Mouse (Mus musculus) Patski (cell line): ENCODE data around the gene Srp9. TPM values are rescaled to one million over a fixed set of nuclear protein-coding genes. Genes with fewer than 3 reads are reported as not detected.

Experiments used
- ATAC-seq: fragments of 100-300 bp; one replicate; pipeline ENCODE4 v1.8.0; 2021
- CTCF ChIA-PET: fragments of 350-600 bp; sonication (Branson Sonifier 250); formaldehyde crosslinking; loops from one replicate; lab custom pipeline; 2022; ENCODE audit warnings: inconsistent platforms; lab: Charles Lee
- POLR2A ChIA-PET: fragments of 350-600 bp; sonication (Branson Sonifier 250); formaldehyde crosslinking; loops from one replicate; lab custom pipeline; 2022; ENCODE audit warnings: antibody characterized with exemption, inconsistent platforms; lab: Charles Lee
- DNase-seq: peaks from one replicate; pipeline ENCODE4 v3.0.0-alpha.2; 2011; ENCODE audit warnings: low read depth, low spot score
- H3K27me3 ChIP-seq: fragments of 371-371 bp; one replicate; pipeline ENCODE4 v1.5.1; 2021
- CTCF ChIP-seq: fragments of 100-300 bp; IDR thresholded peaks from one replicate; pipeline ENCODE4 v1.5.1; 2021
- in situ Hi-C: fragments of 300-500 bp; cut with MboI; formaldehyde crosslinking; loops from 3 replicates; pipeline ENCODE4 v1.11.1; 2018; ENCODE audit warnings: low pct_unique_long_range_greater_than_20kb, mixed read lengths
- polyA plus RNA-seq: library from polyadenylated mRNA; unstranded; gene quantifications from one replicate; pipeline ENCODE4 v1.2.3, GENCODE M21; 2021

The Srp9 gene
- polyA plus RNA-seq = 81.7 TPM

DNA sequence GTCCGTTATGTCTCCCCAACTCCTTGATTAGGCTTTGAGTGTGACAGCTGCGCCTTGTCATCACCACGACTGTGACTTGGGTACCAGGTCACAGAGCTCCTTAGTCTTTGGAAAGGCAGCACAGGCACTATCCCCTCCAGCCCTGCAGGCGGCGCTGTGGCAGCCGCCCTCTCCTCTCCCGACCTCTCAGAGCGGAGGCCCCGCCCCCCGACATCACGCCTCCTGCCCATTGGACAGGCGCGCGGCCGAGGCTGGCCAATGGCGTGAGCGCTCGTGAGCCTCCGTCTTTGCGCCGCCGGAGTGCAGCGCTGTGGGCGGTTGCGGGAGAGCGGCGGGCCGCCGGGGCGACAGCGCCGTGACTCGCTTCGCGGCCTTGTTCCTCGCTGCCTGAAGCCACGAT is at the start of gene Srp9:
TSS of gene Srp9 (plus strand) at position 232 of the 400 bp plus-strand sequence.
- in situ Hi-C loops = loop anchor here (10.0 kb wide), 1 partner anchor 400 kb away; no protein-coding TSS in a partner anchor
- ATAC-seq (peak; percentile 98), DNase-seq (peak; percentile 68)
- TF ChIP-seq CTCF = peak; percentile 100
- H3K27me3 ChIP-seq = no peaks in the 10 kb centered on the region
- POLR2A ChIA-PET = interaction anchor here (0.7 to 1.5 kb wide), 6 partner anchors 17 to 268 kb away, joined by 3 to 4 read pairs (median 4); no protein-coding TSS in a partner anchor
- CTCF ChIA-PET = interaction anchor here (1.0 to 2.0 kb wide), 10 partner anchors 9 to 415 kb away, joined by 3 to 9 read pairs (median 4); no protein-coding TSS in a partner anchor

DNA sequence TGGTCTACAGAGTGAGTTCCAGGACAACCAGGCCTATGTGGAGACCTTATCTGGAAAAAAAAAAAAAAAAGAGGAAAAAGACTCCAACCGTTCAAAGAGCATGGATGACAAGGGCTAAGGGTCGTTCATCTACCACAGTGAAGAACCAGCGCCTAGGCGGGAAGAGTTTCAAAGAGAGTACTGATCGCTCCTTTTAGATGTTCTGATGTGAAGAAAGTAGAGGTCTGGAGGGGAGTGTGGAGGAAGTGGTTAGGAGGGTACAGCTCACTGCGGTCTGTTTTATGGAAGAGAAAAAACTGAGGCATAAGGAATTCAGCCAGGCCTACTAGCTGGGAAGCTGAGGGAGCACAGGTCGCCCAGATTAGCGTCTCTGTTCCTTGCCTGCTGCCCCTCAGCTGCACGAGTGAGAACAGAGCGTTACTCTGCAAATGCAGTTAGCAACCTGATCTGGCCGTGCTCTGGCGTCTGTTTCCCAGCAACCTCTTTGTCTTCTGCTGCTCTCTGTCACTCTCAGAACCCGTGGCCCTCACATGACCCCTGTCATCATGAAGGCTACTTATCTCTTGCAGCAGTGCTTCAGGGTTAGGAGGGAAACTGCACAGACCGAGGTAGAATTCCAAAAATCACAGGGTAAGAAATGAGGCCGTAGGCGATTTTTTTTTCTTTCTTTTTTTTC is 42.7 kb upstream of the Srp9 start:
- DNase-seq = no peak
- in situ Hi-C loops = no loop called here
- no peak for ATAC-seq
- ChIA-PET POLR2A (no interaction called here), CTCF (interaction anchor here (1.0 kb wide), 1 partner anchor 10 kb away, joined by 3 read pairs; no protein-coding TSS in a partner anchor)
- no peak for TF ChIP-seq CTCF
- no peaks in the 10 kb centered on the region for H3K27me3 ChIP-seq

GRCm38 (mm10) chr1:182083459-182083858 is 41.1 kb upstream of the Srp9 start:
- in situ Hi-C loops = no loop called here
- DNase-seq = no peak
- H3K27me3 ChIP-seq = no peaks in the 10 kb centered on the region
- CTCF ChIA-PET = interaction anchor here (1.1 to 1.4 kb wide), 2 partner anchors 11 to 12 kb away, joined by 3 to 4 read pairs; no protein-coding TSS in a partner anchor
- TF ChIP-seq CTCF = no peak
- POLR2A ChIA-PET = no interaction called here
- ATAC-seq = no peak

- ATAC-seq = no peak
- POLR2A ChIA-PET = no interaction called here
- no peaks in the 10 kb centered on the region for H3K27me3 ChIP-seq
- in situ Hi-C loops = no loop called here
- CTCF ChIA-PET = no interaction called here
- no peak for DNase-seq
- no peak for TF ChIP-seq CTCF
Measured at GRCm38 (mm10) chr1:182086759-182087158, 37.8 kb upstream of the Srp9 start.

GRCm38 (mm10) chr1:182087351-182087750 is 37.2 kb upstream of the Srp9 start:
- in situ Hi-C loops = no loop called here

GRCm38 (mm10) chr1:182087753-182088633 is 36.5 kb upstream of the Srp9 start:
- POLR2A ChIA-PET = no interaction called here
- no peak for TF ChIP-seq CTCF
- H3K27me3 ChIP-seq = no peaks in the 10 kb centered on the region
- CTCF ChIA-PET = interaction anchor here (0.7 to 1.4 kb wide), 4 partner anchors 15 to 67 kb away, joined by 3 read pairs; no protein-coding TSS in a partner anchor
- in situ Hi-C loops = no loop called here
- no peak for DNase-seq
- ATAC-seq = no peak

More at GRCm38 (mm10) chr1:182087351-182087750, 37.2 kb upstream of the Srp9 start:
- ChIA-PET POLR2A (no interaction called here), CTCF (interaction anchor here (0.7 kb wide), 1 partner anchor 15 kb away, joined by 3 read pairs; no protein-coding TSS in a partner anchor)
- no peak for ATAC-seq
- TF ChIP-seq CTCF = no peak
- no peaks in the 10 kb centered on the region for H3K27me3 ChIP-seq
- no peak for DNase-seq

GRCm38 (mm10) chr1:182088844-182089418 is 35.6 kb upstream of the Srp9 start:
- DNase-seq (no peak), ATAC-seq (no peak)
- no peaks in the 10 kb centered on the region for H3K27me3 ChIP-seq
- TF ChIP-seq CTCF = no peak
- ChIA-PET POLR2A (interaction anchor here (1.3 kb wide), 1 partner anchor 31 kb away, joined by 4 read pairs; no protein-coding TSS in a partner anchor), CTCF (interaction anchor here (0.7 to 1.4 kb wide), 4 partner anchors 25 to 87 kb away, joined by 3 read pairs; no protein-coding TSS in a partner anchor)
- in situ Hi-C loops = no loop called here

DNA sequence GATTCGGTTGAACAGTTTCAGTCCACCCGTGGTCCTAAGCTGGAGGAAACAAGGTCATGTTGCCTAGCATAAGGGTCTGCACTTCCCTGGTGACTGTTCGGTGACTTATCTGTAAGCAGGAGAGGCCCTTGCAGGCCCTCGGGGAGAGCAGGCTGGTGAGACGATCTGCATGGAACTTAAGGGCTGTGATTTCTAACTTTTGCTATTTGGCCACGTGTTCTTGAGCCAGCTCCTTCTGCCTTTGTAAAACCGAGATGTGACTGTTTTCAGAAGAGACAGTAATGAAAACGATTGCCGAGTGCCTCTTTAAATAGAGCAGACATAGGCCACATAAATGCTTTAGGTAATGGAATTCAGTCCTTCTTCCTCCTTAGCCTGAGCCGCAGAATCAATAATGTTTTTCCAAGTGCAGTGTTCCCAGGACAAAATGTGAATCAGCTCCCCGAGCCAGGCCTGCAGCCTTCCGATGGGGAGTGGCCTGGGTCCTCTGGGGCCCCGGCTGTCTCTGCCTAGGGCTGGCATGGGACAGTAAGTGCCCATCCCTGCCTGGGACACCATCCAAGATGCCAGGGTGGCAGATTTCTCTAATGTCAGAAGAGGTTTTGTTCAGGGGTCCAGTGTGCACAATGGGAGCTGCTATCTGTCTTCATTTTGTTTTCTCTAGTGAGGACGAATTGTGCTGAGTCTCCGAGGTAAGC is 34.8 kb upstream of the Srp9 start:
- POLR2A ChIA-PET = interaction anchor here (1.3 kb wide), 1 partner anchor 32 kb away, joined by 4 read pairs; no protein-coding TSS in a partner anchor

DNA sequence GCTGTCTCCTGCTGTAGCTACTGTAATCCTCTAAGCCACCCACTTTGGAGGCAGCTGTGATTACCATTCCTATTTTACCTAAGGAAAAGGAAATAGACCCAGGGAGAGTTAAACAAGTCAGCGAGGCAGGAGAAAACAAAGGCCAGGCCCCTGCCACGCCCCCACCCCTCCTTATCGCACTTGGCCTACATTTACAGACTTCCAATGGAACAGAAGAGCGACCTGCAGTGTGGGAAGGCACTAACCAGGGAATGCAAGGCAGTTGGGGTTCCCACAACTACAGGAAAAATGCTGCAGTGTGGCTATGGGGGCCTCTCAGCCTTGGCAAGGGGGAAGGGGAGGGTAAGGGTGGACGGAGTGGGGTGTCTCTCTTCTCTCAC is 34.2 kb upstream of the Srp9 start:
- POLR2A ChIA-PET = no interaction called here
- H3K27me3 ChIP-seq = no peaks in the 10 kb centered on the region
- ATAC-seq = no peak
- no peak for DNase-seq
- CTCF ChIA-PET = interaction anchor here (1.1 kb wide), 1 partner anchor 11 kb away, joined by 5 read pairs; no protein-coding TSS in a partner anchor
- TF ChIP-seq CTCF = no peak
- in situ Hi-C loops = loop anchor here (5.0 kb wide), 1 partner anchor 68 kb away; no protein-coding TSS in a partner anchor

More for the DNA sequence above, 34.8 kb upstream of the Srp9 start:
- no peak for TF ChIP-seq CTCF
- ATAC-seq (no peak), DNase-seq (no peak)
- CTCF ChIA-PET = interaction anchor here (0.7 to 1.4 kb wide), 4 partner anchors 10 to 88 kb away, joined by 3 to 5 read pairs (median 3); no protein-coding TSS in a partner anchor
- in situ Hi-C loops = loop anchor here (5.0 kb wide), 1 partner anchor 67 kb away; no protein-coding TSS in a partner anchor
- no peaks in the 10 kb centered on the region for H3K27me3 ChIP-seq
